12 mouse cellular contexts compared by ENCODE assay signal in genomic region chr6:125378621-125379020, GRCm38 (mm10). TPM values are rescaled to one million over a fixed set of nuclear protein-coding genes. Genes with fewer than 3 reads are reported as not detected.
DNase-seq lines count a peak whose midpoint lies in the region; ATAC-seq and TF ChIP-seq lines count a peak whose summit lies in the region.
"Had no signal": no experiment of that assay in that cellular context is flagged by ENCODE, and none has a peak within 500 bp of the region (broad histone marks: within the 10 kb centered on the region; RNA-seq: fewer than 3 reads in every experiment).

No protein-coding gene starts in this region.

- no peak for ATAC-seq in heart, embryonic 13.5 days (ENCODE audit: extremely low read depth, insufficient number of reproducible peaks, low FRiP score, low TSS enrichment)
- peak; percentile 6; the same call in 1 of the 2 replicates for ATAC-seq in lung, embryonic 16.5 days (ENCODE audit: low read depth)
- ATAC-seq in intestine, embryonic 15.5 days, result peak; percentile 6

- TF ChIP-seq POLR2A in small intestine, adult 2 months (IDR thresholded peaks at IDR 0.05; ENCODE audit: low read depth, low read length), result no peak

- no peak for DNase-seq in heart, postnatal 10 days
- no peak for DNase-seq in lung, postnatal 14 days
- DNase-seq in layer of hippocampus, adult 8-10 months (ENCODE audit: low spot score in 2 of 2), result no peak
- no peak for DNase-seq in urinary bladder, postnatal 4 days (ENCODE audit: low spot score in 2 of 2)
- DNase-seq: cerebellum, adult 9-11 months had no signal

- TF ChIP-seq CTCF in small intestine, adult 2 months (IDR thresholded peaks at IDR 0.05; ENCODE audit: extremely low read depth, insufficient read length, insufficient replicate concordance, low read depth, low read length), result no peak

- H3K27ac ChIP-seq in heart, embryonic 13.5 days (replicated peaks), result no peak overlapping the region
- no peak overlapping the region for H3K27ac ChIP-seq in lung, embryonic 16.5 days (ENCODE audit: low read length)
- H3K27ac ChIP-seq in intestine, embryonic 15.5 days, result peak overlapping the region; percentile 33; the same call in 1 of the 2 replicates
- H3K27ac ChIP-seq in small intestine, adult 2 months (ENCODE audit: insufficient read depth, low read depth, low read length), result peak overlapping the region; percentile 64; the same call in 1 of the 2 replicates
- H3K27ac ChIP-seq: heart, adult 2 months; midbrain, embryonic 12.5 days; neural tube, embryonic 13.5 days had no signal

- peak overlapping the region; percentile 33 for H3K4me2 ChIP-seq in heart, embryonic 13.5 days
- no peak overlapping the region for H3K4me2 ChIP-seq in lung, embryonic 16.5 days (ENCODE audit: low read depth, low read length)
- peak overlapping the region; percentile 49 for H3K4me2 ChIP-seq in intestine, embryonic 15.5 days (replicated peaks)
- H3K4me2 ChIP-seq: midbrain, embryonic 12.5 days; neural tube, embryonic 13.5 days had no signal

- intact Hi-C loops in heart, postnatal 10 days (cut with DNase I), result no loop called here

- H3K9ac ChIP-seq in heart, embryonic 13.5 days, result no peak overlapping the region
- H3K9ac ChIP-seq in lung, embryonic 16.5 days (ENCODE audit: low read length), result no peak overlapping the region
- no peak overlapping the region for H3K9ac ChIP-seq in intestine, embryonic 15.5 days
- H3K9ac ChIP-seq: midbrain, embryonic 12.5 days; neural tube, embryonic 13.5 days had no signal

- no peaks in the 10 kb centered on the region for H3K9me3 ChIP-seq in heart, embryonic 13.5 days
- H3K9me3 ChIP-seq in lung, embryonic 16.5 days (ENCODE audit: control insufficient read depth, low read length), result no peaks in the 10 kb centered on the region
- no peaks in the 10 kb centered on the region for H3K9me3 ChIP-seq in intestine, embryonic 15.5 days
- H3K9me3 ChIP-seq: midbrain, embryonic 12.5 days; neural tube, embryonic 13.5 days had no signal

- peaks cover 98% of the 10 kb centered on the region for H3K27me3 ChIP-seq in heart, embryonic 13.5 days (replicated peaks)
- H3K27me3 ChIP-seq in lung, embryonic 16.5 days (ENCODE audit: control insufficient read depth, insufficient read depth, low read depth, low read length), result peaks cover 30% of the 10 kb centered on the region
- peaks cover 15% of the 10 kb centered on the region for H3K27me3 ChIP-seq in intestine, embryonic 15.5 days (replicated peaks)
- no peaks in the 10 kb centered on the region for H3K27me3 ChIP-seq in small intestine, adult 2 months (ENCODE audit: control insufficient read depth, insufficient read depth, low read length)

- H3K4me1 ChIP-seq in heart, embryonic 13.5 days, result peaks cover 32% of the 10 kb centered on the region
- H3K4me1 ChIP-seq in lung, embryonic 16.5 days (replicated peaks; ENCODE audit: control insufficient read depth, insufficient read depth, low read length), result peaks cover 18% of the 10 kb centered on the region
- H3K4me1 ChIP-seq in intestine, embryonic 15.5 days (replicated peaks), result peaks cover 29% of the 10 kb centered on the region
- peaks cover 27% of the 10 kb centered on the region for H3K4me1 ChIP-seq in small intestine, adult 2 months (ENCODE audit: control insufficient read depth, insufficient read depth, insufficient read length, low read length)

- no peak overlapping the region for H3K4me3 ChIP-seq in heart, embryonic 13.5 days
- H3K4me3 ChIP-seq in lung, embryonic 16.5 days (ENCODE audit: low read length), result no peak overlapping the region
- no peak overlapping the region; the same call in 1 of the 2 replicates for H3K4me3 ChIP-seq in intestine, embryonic 15.5 days (replicated peaks)
- H3K4me3 ChIP-seq in small intestine, adult 2 months (ENCODE audit: low read depth, low read length), result peak overlapping the region; percentile 38
- H3K4me3 ChIP-seq: heart, adult 2 months; midbrain, embryonic 12.5 days; neural tube, embryonic 13.5 days had no signal

- no peaks in the 10 kb centered on the region for H3K36me3 ChIP-seq in heart, embryonic 13.5 days
- H3K36me3 ChIP-seq in lung, embryonic 16.5 days (ENCODE audit: control insufficient read depth, insufficient read depth, low read length), result no peaks in the 10 kb centered on the region
- no peaks in the 10 kb centered on the region for H3K36me3 ChIP-seq in intestine, embryonic 15.5 days
- H3K36me3 ChIP-seq in small intestine, adult 2 months (ENCODE audit: control insufficient read depth, insufficient read depth, low read length), result peaks cover 22% of the 10 kb centered on the region
- H3K36me3 ChIP-seq: midbrain, embryonic 12.5 days; neural tube, embryonic 13.5 days had no signal

- 12% methylated on average over 6 of the region's 6 CpGs for WGBS in heart, embryonic 13.5 days
- WGBS in lung, embryonic 16.5 days, result 21% methylated on average over 6 of the region's 6 CpGs
- 34% methylated on average over 6 of the region's 6 CpGs for WGBS in intestine, embryonic 15.5 days
- WGBS in small intestine, adult 2 months, result 63% methylated on average over 6 of the region's 6 CpGs

RNA-seq across cellular contexts. Expression of gene Plekhg6, which starts 2.0 kb away (rescaled TPM):
- polyA plus RNA-seq in heart, embryonic 13.5 days (2015; fragmentation: Nextera tagmentation; extraction: Ambion mirVana), result 0.10 and 0.11 TPM in 2 replicates
- total RNA-seq in heart, postnatal 10 days (2021), result not detected
- 0.49 and 0.99 TPM in 2 replicates for polyA plus RNA-seq in lung, embryonic 16.5 days (2015; fragmentation: Nextera tagmentation; extraction: Ambion mirVana)
- polyA plus RNA-seq in intestine, embryonic 15.5 days (2015; fragmentation: Nextera tagmentation; extraction: Ambion mirVana), result 7.3 and 8.9 TPM in 2 replicates
- 26.0 and 66.6 TPM in 2 replicates for polyA plus RNA-seq in small intestine, adult 2 months (2012; rRNA removed)
- total RNA-seq in layer of hippocampus, adult 8-10 months (2022), result under 1 TPM in 1 of 4 experiments, not detected in 3; 0.12 TPM
- polyA plus RNA-seq: neural tube, embryonic 13.5 days had no signal

RNA-seq across cellular contexts. Expression of gene Tnfrsf1a, which starts 29.5 kb away (rescaled TPM):
- polyA plus RNA-seq in heart, embryonic 13.5 days (2015; fragmentation: Nextera tagmentation; extraction: Ambion mirVana), result 39.0 and 43.8 TPM in 2 replicates
- 10 to 100 TPM; 73.7 to 77.8 TPM for total RNA-seq in heart, postnatal 10 days (2021)
- 115 and 117 TPM in 2 replicates for polyA plus RNA-seq in lung, embryonic 16.5 days (2015; fragmentation: Nextera tagmentation; extraction: Ambion mirVana)
- polyA plus RNA-seq in intestine, embryonic 15.5 days (2015; fragmentation: Nextera tagmentation; extraction: Ambion mirVana), result 69.1 and 71.4 TPM in 2 replicates
- 90.5 and 207 TPM in 2 replicates for polyA plus RNA-seq in small intestine, adult 2 months (2012; rRNA removed)
- total RNA-seq in layer of hippocampus, adult 8-10 months (2022), result 10 to 100 TPM; 11.0 to 36.7 (median 21.8) TPM

RNA-seq across cellular contexts. Expression of gene Scnn1a, which starts 58.2 kb away (rescaled TPM):
- polyA plus RNA-seq in heart, embryonic 13.5 days (2015; fragmentation: Nextera tagmentation; extraction: Ambion mirVana), result 0.63 and 0.69 TPM in 2 replicates
- under 1 TPM; 0.97 to 0.98 TPM for total RNA-seq in heart, postnatal 10 days (2021)
- 9.1 and 13.4 TPM in 2 replicates for polyA plus RNA-seq in lung, embryonic 16.5 days (2015; fragmentation: Nextera tagmentation; extraction: Ambion mirVana)
- 2.6 and 3.3 TPM in 2 replicates for polyA plus RNA-seq in intestine, embryonic 15.5 days (2015; fragmentation: Nextera tagmentation; extraction: Ambion mirVana)
- polyA plus RNA-seq in small intestine, adult 2 months (2012; rRNA removed), result 11.7 and 11.9 TPM in 2 replicates
- total RNA-seq in layer of hippocampus, adult 8-10 months (2022), result 1 to 10 TPM; 4.3 to 5.6 (median 5.3) TPM

Comparison
In these comparisons a context has a peak if more than half of its experiments do, and no peak if none do; other contexts are left out.
1. H3K27ac ChIP-seq: peak in intestine, embryonic 15.5 days (single experiment) and small intestine, adult 2 months (single experiment); none in heart, embryonic 13.5 days (single experiment) and lung, embryonic 16.5 days (single experiment).